Mouse (Mus musculus): ENCODE measurements around the gene Glod4. TPM values are rescaled to one million over a fixed set of nuclear protein-coding genes. Genes with fewer than 3 reads are reported as not detected.

Gene Glod4
- polyA plus RNA-seq, 1 experiment = 55.2 TPM

DNA sequence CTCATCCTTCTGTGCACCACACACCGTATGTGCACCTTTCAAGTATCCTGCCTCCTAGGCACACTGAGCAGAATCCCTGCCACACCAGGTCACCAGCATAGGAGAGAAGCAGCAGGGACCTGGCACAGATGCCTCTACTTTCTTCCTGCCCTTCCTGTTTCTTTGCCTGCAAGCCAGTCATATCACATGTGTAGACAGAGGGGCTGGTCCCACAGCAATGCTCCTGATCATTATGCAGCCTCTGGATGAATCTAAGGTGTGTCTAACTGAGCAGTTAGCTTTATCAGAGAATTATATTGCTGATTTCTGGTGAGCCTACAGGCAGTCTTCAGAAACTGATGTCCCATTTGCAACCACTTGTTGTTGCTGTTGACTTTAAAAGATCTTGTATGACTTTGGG is 98.4 kb downstream of the Glod4 start:
- Histone ChIP-seq H3K27me3 (ENCODE audit: control insufficient read depth, insufficient read depth, insufficient read length) (no peaks in the 10 kb centered on the region), H3K36me3 (ENCODE audit: control insufficient read depth, insufficient read depth) (no peaks in the 10 kb centered on the region), H3K79me2 (ENCODE audit: control insufficient read depth, insufficient read depth) (no peaks in the 10 kb centered on the region), H3K4me3 (no peak overlapping the region), H3K4me2 (ENCODE audit: low read depth) (no peak overlapping the region), H3ac (ENCODE audit: control insufficient read depth, insufficient read length) (no peak overlapping the region)
- TF ChIP-seq TCF3 (IDR thresholded peaks at IDR 0.05; ENCODE audit: insufficient read length, low read depth) (no peak), SRF (IDR thresholded peaks at IDR 0.05; ENCODE audit: control insufficient read depth, insufficient read length, low read depth) (no peak), POLR2A (IDR thresholded peaks at IDR 0.05; ENCODE audit: insufficient read length, low read depth) (no peak), MYOG (IDR thresholded peaks at IDR 0.05; ENCODE audit: control insufficient read depth in 1 of 3, insufficient read depth in 1 of 3, insufficient read length in 2 of 3, low read depth in 2 of 3) (no peak), POLR2AphosphoS2 (IDR thresholded peaks at IDR 0.05; ENCODE audit: insufficient read length, low read depth) (no peak), E2F4 (IDR thresholded peaks at IDR 0.05; ENCODE audit: insufficient read depth) (no peak), USF1 (IDR thresholded peaks at IDR 0.05; ENCODE audit: low read depth) (no peak), MYOD1 (IDR thresholded peaks at IDR 0.05; ENCODE audit: control insufficient read depth in 1 of 3, insufficient read length in 2 of 3, low read depth in 2 of 3) (no peak), REST (IDR thresholded peaks at IDR 0.05; ENCODE audit: insufficient read depth, insufficient read length) (no peak), MAX (IDR thresholded peaks at IDR 0.05; ENCODE audit: low read depth) (no peak), TCF12 (IDR thresholded peaks at IDR 0.05; ENCODE audit: insufficient read depth, poor library complexity, severe bottlenecking) (no peak), CEBPB (IDR thresholded peaks at IDR 0.05; ENCODE audit: insufficient read depth, poor library complexity, severe bottlenecking) (no peak)

DNA sequence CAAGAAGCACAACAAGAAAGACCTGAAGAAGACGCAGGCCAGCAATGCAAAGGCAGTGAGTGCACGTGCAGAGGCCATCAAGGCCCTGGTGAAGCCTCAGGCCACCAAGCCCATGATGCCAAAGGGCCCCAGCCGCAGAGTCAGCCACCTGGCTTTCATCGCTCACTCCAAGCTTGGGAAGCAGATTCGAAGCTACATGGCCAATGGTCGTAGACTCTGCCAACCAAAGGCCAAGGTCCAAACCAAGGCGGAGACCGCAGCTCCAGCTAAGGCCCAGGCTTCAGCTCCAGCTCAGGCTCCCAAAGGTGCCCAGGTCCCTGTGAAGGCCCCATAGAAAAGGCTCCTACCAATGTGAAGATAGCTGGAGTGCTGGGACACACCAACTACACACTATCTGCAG is 99.1 kb downstream of the Glod4 start:
- Histone ChIP-seq H3K27me3 (ENCODE audit: control insufficient read depth, insufficient read depth, insufficient read length) (no peaks in the 10 kb centered on the region), H3K79me2 (ENCODE audit: control insufficient read depth, insufficient read depth) (no peaks in the 10 kb centered on the region), H3K36me3 (ENCODE audit: control insufficient read depth, insufficient read depth) (no peaks in the 10 kb centered on the region), H3K4me2 (ENCODE audit: low read depth) (no peak overlapping the region), H3K4me3 (no peak overlapping the region), H3ac (ENCODE audit: control insufficient read depth, insufficient read length) (no peak overlapping the region)
- TF ChIP-seq REST (IDR thresholded peaks at IDR 0.05; ENCODE audit: insufficient read depth, insufficient read length) = no peak

DNA sequence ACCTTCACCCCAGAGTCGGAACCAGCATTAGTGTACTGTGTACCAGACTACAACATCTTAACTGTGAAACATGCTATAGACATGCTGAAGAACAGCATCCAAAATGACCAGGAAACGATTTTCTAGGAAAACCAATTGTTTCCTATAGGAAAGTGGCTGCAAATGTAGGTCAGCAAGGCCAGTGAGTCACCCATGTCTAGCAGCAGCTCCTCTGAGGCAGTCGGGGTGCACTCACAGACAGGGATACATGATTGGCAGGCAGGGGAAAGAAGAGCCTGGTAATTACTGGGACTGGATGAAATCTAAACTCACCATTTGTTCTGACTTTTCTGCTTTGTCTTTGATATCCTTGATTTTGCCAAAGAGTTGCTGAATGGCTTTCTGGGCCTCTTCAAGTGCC is 105.5 kb downstream of the Glod4 start:
- Histone ChIP-seq H3ac (ENCODE audit: control insufficient read depth, insufficient read length) (no peak overlapping the region), H3K79me2 (ENCODE audit: control insufficient read depth, insufficient read depth) (no peaks in the 10 kb centered on the region), H3K4me2 (ENCODE audit: low read depth) (no peak overlapping the region), H3K36me3 (ENCODE audit: control insufficient read depth, insufficient read depth) (peaks cover 14% of the 10 kb centered on the region), H3K27me3 (ENCODE audit: control insufficient read depth, insufficient read depth, insufficient read length) (no peaks in the 10 kb centered on the region), H3K4me3 (no peak overlapping the region)
- TF ChIP-seq E2F4 (IDR thresholded peaks at IDR 0.05; ENCODE audit: insufficient read depth) (no peak), TCF3 (IDR thresholded peaks at IDR 0.05; ENCODE audit: insufficient read length, low read depth) (no peak), SRF (IDR thresholded peaks at IDR 0.05; ENCODE audit: control insufficient read depth, insufficient read length, low read depth) (no peak), MAX (IDR thresholded peaks at IDR 0.05; ENCODE audit: low read depth) (no peak), POLR2AphosphoS2 (IDR thresholded peaks at IDR 0.05; ENCODE audit: insufficient read length, low read depth) (no peak), TCF12 (IDR thresholded peaks at IDR 0.05; ENCODE audit: insufficient read depth, poor library complexity, severe bottlenecking) (no peak), POLR2A (IDR thresholded peaks at IDR 0.05; ENCODE audit: insufficient read length, low read depth) (no peak), MYOD1 (IDR thresholded peaks at IDR 0.05; ENCODE audit: control insufficient read depth in 1 of 3, insufficient read length in 2 of 3, low read depth in 2 of 3) (no peak), CEBPB (IDR thresholded peaks at IDR 0.05; ENCODE audit: insufficient read depth, poor library complexity, severe bottlenecking) (no peak), REST (IDR thresholded peaks at IDR 0.05; ENCODE audit: insufficient read depth, insufficient read length) (no peak), USF1 (IDR thresholded peaks at IDR 0.05; ENCODE audit: low read depth) (no peak), MYOG (IDR thresholded peaks at IDR 0.05; ENCODE audit: control insufficient read depth in 1 of 3, insufficient read depth in 1 of 3, insufficient read length in 2 of 3, low read depth in 2 of 3) (no peak)

DNA sequence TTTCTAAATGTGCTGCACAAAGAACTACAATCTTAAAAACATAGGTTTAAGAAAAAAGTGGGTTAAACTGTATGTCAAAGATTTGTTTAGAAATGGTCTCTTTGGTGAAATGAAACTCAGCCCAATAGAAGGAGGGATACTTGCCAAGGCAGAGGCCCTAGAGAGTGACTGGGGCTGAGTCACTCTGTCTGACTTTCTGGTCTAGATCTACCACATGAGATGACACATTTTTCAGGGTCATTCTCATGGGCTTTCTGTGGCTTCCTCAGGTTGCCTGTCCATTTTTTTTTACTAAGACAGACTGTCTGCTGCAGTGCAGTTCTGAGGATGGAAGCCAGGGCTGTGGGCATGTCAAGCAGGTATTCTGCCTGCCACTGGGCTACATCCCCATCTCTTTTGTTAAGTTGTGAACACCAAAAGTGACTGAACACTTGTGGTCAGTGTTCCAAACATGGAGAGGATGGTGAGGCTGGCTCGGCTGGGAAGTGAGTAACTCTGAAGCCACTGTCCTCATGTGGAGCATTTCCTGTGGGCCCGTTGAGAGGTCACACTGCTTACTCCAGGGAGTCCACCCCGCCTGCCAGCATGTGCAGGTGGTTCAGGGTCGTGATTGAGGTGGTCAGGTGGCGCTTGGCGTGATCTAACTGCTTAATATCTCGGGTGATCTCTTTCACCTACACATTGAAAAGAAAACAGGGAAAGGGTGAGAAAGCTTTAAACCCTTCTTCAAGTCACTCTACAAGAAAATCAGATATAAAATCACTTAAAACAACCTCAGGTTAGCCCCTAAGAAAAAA is 107.7 kb downstream of the Glod4 start:
- H3K4me2 ChIP-seq (ENCODE audit: low read depth) = peak overlapping the region; percentile 62
- H3K27me3 ChIP-seq (ENCODE audit: control insufficient read depth, insufficient read depth, insufficient read length) = no peaks in the 10 kb centered on the region
- no peak overlapping the region for H3K4me3 ChIP-seq
- TF ChIP-seq SRF (IDR thresholded peaks at IDR 0.05; ENCODE audit: control insufficient read depth, insufficient read length, low read depth) (no peak), TCF3 (IDR thresholded peaks at IDR 0.05; ENCODE audit: insufficient read length, low read depth) (peak; percentile 6), POLR2A (IDR thresholded peaks at IDR 0.05; ENCODE audit: insufficient read length, low read depth) (no peak), USF1 (IDR thresholded peaks at IDR 0.05; ENCODE audit: low read depth) (no peak), CEBPB (IDR thresholded peaks at IDR 0.05; ENCODE audit: insufficient read depth, poor library complexity, severe bottlenecking) (no peak), MYOD1 (IDR thresholded peaks at IDR 0.05; ENCODE audit: control insufficient read depth in 1 of 3, insufficient read length in 2 of 3, low read depth in 2 of 3) (peak in 2 of 3 experiments; percentile 49 to 79), POLR2AphosphoS2 (IDR thresholded peaks at IDR 0.05; ENCODE audit: insufficient read length, low read depth) (no peak), TCF12 (IDR thresholded peaks at IDR 0.05; ENCODE audit: insufficient read depth, poor library complexity, severe bottlenecking) (no peak), E2F4 (IDR thresholded peaks at IDR 0.05; ENCODE audit: insufficient read depth) (no peak)
- H3K79me2 ChIP-seq (ENCODE audit: control insufficient read depth, insufficient read depth) = no peaks in the 10 kb centered on the region
- H3ac ChIP-seq (ENCODE audit: control insufficient read depth, insufficient read length) = no peak overlapping the region
- peaks cover 14% of the 10 kb centered on the region for H3K36me3 ChIP-seq (ENCODE audit: control insufficient read depth, insufficient read depth)

DNA sequence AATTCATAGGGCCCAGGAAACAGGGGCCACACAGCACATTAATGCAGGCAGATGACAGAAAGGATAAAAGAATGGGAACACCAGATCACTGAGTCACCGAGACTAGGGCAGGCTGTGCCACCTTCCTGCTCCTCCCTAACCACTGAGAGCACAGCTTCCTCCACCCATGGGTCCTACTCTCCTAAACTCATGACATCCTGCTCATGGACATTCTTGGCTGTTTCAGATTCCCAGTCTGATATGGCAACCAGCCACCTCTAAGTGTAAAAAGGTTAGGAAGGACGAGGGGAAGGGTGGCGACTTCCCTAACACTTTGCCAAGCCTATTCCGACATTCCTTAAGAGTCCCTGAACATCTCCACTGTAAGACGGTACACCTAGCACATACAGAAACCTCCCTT is 112.7 kb downstream of the Glod4 start:
- peaks cover 23% of the 10 kb centered on the region for H3K36me3 ChIP-seq (ENCODE audit: control insufficient read depth, insufficient read depth)
- no peaks in the 10 kb centered on the region for H3K27me3 ChIP-seq (ENCODE audit: control insufficient read depth, insufficient read depth, insufficient read length)
- H3K4me2 ChIP-seq (ENCODE audit: low read depth) = no peak overlapping the region
- H3K4me3 ChIP-seq = no peak overlapping the region
- H3ac ChIP-seq (ENCODE audit: control insufficient read depth, insufficient read length) = no peak overlapping the region
- no peak for TF ChIP-seq TCF12 (IDR thresholded peaks at IDR 0.05; ENCODE audit: insufficient read depth, poor library complexity, severe bottlenecking)
- no peak for TF ChIP-seq POLR2A (IDR thresholded peaks at IDR 0.05; ENCODE audit: insufficient read length, low read depth)
- no peak for TF ChIP-seq MYOD1 (IDR thresholded peaks at IDR 0.05; ENCODE audit: control insufficient read depth in 1 of 3, insufficient read length in 2 of 3, low read depth in 2 of 3)
- no peak for TF ChIP-seq SRF (IDR thresholded peaks at IDR 0.05; ENCODE audit: control insufficient read depth, insufficient read length, low read depth)
- no peak for TF ChIP-seq MAX (IDR thresholded peaks at IDR 0.05; ENCODE audit: low read depth)
- no peak for TF ChIP-seq USF1 (IDR thresholded peaks at IDR 0.05; ENCODE audit: low read depth)
- no peak for TF ChIP-seq CEBPB (IDR thresholded peaks at IDR 0.05; ENCODE audit: insufficient read depth, poor library complexity, severe bottlenecking)
- TF ChIP-seq E2F4 (IDR thresholded peaks at IDR 0.05; ENCODE audit: insufficient read depth) = no peak
- TF ChIP-seq MYOG (IDR thresholded peaks at IDR 0.05; ENCODE audit: control insufficient read depth in 1 of 3, insufficient read depth in 1 of 3, insufficient read length in 2 of 3, low read depth in 2 of 3) = no peak
- H3K79me2 ChIP-seq (ENCODE audit: control insufficient read depth, insufficient read depth) = no peaks in the 10 kb centered on the region

All from myocyte (in vitro differentiated cells).